Mouse (Mus musculus) E14TG2a.4 (cell line): ENCODE results near the gene AU040320.

Experiments used
- CTCF ChIP-seq: conservative IDR thresholded peaks from 2 replicates; pipeline ENCODE4 v1.5.1; 2014; ENCODE audit warnings: low read length
- NANOG ChIP-seq: IDR thresholded peaks from 2 replicates; pipeline ENCODE4 v1.6.1; 2014; ENCODE audit warnings: borderline replicate concordance, low read length, mixed read lengths
- POU5F1 ChIP-seq: IDR thresholded peaks from 2 replicates; pipeline ENCODE4 v1.6.1; 2014; ENCODE audit warnings: low read length, borderline replicate concordance

- no peak for TF ChIP-seq CTCF
- no peak for TF ChIP-seq NANOG
- no peak for TF ChIP-seq POU5F1
Measured at GRCm38 (mm10) chr4:126773871-126774270, 20.5 kb downstream of the AU040320 start.
